Mouse (Mus musculus): ENCODE results near the gene Zscan5b. TPM values are rescaled to one million over a fixed set of nuclear protein-coding genes. Genes with fewer than 3 reads are reported as not detected.

Zscan5b gene
- polyA plus RNA-seq, 1 experiment from 2014 or later, result not detected

DNA sequence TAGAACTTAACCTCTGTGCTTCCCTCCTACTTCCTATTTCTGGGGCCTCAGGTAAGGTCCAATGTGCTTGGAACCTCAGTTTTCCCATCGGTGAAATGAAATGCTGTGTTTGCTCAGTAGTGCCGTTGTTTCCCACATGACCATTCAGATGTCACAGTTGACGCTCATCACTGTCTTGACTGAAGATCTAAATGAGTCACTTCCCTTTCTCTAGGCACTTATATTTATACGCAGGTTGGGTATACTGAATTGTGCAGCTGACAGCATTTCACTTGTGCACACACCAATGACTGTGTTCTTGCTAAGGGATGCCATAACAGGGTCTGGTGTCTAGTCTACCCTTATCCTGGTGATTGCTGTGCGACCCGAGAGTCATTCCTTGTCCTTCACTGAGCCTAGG lies 63.3 kb downstream of the Zscan5b start:
- H3K27ac ChIP-seq, result 0 out of 2 replicates have a peak overlapping the region, but pooled peaks have one; percentile 72
- H3K4me2 ChIP-seq (replicated peaks), result peak overlapping the region; percentile 69; the same call in 1 of the 2 replicates
- H3K9me3 ChIP-seq, result no peaks in the 10 kb centered on the region
- 0 out of 2 replicates have a peak overlapping the region, but pooled peaks have one; percentile 53 for H3K4me3 ChIP-seq
- ATAC-seq (ENCODE audit: insufficient number of reproducible peaks, insufficient read depth, low FRiP score, low TSS enrichment), result no peak
- H3K27me3 ChIP-seq, result no peaks in the 10 kb centered on the region
- no peak overlapping the region for H3K9ac ChIP-seq
- peaks cover 4% of the 10 kb centered on the region for H3K4me1 ChIP-seq
- WGBS, result 89% methylated on average over 6 of the region's 6 CpGs
- no peaks in the 10 kb centered on the region for H3K36me3 ChIP-seq

DNA sequence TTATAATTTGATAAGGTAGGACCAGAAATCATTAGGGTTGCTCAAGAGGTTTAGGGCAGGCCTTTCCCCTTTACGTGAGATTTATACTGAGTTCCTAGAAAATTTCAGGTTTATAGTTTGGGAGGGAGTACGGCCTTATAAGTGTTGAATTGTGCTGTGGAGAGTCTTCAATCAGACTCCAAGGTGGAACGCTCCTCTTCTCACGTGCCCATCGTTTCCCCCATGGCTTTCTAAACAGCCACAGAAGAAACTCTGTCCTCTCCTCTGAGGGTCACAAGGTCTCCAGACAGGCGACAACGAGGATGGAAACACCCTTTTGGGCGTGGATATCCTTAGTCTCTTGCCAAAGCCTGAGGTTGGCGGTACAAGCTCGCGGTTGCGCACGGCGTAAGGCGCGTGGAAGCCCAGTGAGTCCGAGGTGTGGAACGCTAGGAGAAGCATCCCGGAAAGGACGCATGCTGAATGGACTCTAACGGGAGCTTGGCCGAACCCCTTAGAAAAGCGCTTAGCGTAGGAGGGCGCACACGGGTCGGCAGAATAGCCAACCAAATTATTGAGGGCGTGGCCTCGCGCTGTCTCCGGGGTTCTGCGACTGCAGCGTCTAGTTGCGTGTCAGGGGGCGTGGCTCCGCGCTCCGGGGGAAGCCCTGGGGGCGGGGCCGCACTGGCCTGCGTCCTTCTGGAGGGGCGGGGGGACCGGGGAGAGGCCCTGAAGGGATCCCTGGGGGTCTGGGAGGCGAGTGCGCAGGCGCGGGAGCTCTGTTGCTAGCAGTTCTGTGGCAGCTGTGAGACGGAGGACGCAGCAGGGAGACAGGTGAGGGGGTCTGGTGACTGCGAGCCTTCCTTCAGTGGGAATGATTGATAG lies 64.0 kb downstream of the Zscan5b start, which contains the start of gene Zfp667:
Gene Zfp667, plus strand, starts transcription at position 738 of the 864 bp plus-strand sequence.
- Histone ChIP-seq H3K27me3 (no peaks in the 10 kb centered on the region), H3K36me3 (no peaks in the 10 kb centered on the region), H3K4me2 (replicated peaks) (peak within 1 kb of the TSS; percentile 69), H3K9me3 (no peaks in the 10 kb centered on the region), H3K4me1 (peaks cover 4% of the 10 kb centered on the region), H3K9ac (peak within 1 kb of the TSS; percentile 58), H3K4me3 (peak within 1 kb of the TSS; percentile 53), H3K27ac (peak within 1 kb of the TSS; percentile 72; the same call in 1 of the 2 replicates)
- peak; percentile 79 for ATAC-seq (ENCODE audit: insufficient number of reproducible peaks, insufficient read depth, low FRiP score, low TSS enrichment)
- 4% methylated on average over 50 of the region's 50 CpGs for WGBS

DNA sequence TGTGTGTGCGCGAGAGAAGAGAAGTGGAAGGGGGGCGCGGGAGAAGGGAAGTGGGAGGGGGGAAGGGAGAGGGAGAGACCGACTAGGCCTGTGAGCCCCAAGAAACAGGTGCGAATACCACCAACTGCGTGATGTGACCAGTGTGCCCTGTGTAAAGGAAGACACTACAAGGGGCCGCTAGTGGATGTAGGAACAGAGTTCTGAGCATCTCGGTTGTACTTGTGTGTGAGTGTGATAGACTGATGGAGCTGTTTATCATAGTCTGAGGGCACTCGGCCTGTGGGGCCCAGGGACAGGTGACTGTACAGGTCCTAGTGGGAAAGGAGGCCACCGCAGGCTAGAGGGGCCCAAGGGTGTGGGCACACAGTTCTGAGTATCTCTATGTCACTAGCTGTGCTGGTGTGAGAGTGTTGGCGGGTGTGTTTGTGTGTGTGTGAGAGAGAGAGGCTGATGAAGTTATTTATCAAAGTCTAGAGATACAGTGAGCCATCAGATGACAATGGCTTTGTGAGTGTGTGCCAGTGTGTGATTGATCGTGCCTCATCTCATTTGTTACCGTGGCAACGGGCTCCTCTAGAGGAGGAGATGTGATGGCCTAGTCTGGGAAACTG lies 64.9 kb downstream of the Zscan5b start:
- Histone ChIP-seq H3K9ac (peak overlapping the region; percentile 58), H3K4me3 (peak overlapping the region; percentile 53), H3K27ac (no peak overlapping the region), H3K4me1 (peaks cover 4% of the 10 kb centered on the region), H3K4me2 (replicated peaks) (peak overlapping the region; percentile 69), H3K9me3 (no peaks in the 10 kb centered on the region), H3K36me3 (no peaks in the 10 kb centered on the region), H3K27me3 (no peaks in the 10 kb centered on the region)
- peak; percentile 22; the same call in 1 of the 2 replicates for ATAC-seq (ENCODE audit: insufficient number of reproducible peaks, insufficient read depth, low FRiP score, low TSS enrichment)
- 35% methylated on average over 15 of the region's 15 CpGs for WGBS

Other genes starting within 250 kb of the Zscan5b start
- not detected in 2 replicates for gene Vmn1r65, start 211.3 kb upstream of the Zscan5b start, polyA plus RNA-seq (2016; fragmentation: Nextera tagmentation; extraction: Ambion mirVana)
- gene Nlrp4c, start 177.1 kb upstream of the Zscan5b start, polyA plus RNA-seq (2016; fragmentation: Nextera tagmentation; extraction: Ambion mirVana), result not detected in 2 replicates
- 31.9 and 33.8 TPM in 2 replicates for gene Zfp787, start 66.3 kb upstream of the Zscan5b start, polyA plus RNA-seq (2016; fragmentation: Nextera tagmentation; extraction: Ambion mirVana)
- gene Zfp444, start 50.1 kb upstream of the Zscan5b start, polyA plus RNA-seq (2016; fragmentation: Nextera tagmentation; extraction: Ambion mirVana), result 80.2 and 80.4 TPM in 2 replicates
- gene Galp, start 25.2 kb upstream of the Zscan5b start, polyA plus RNA-seq (2016; fragmentation: Nextera tagmentation; extraction: Ambion mirVana), result not detected in 2 replicates
- gene Epp13, start 30.4 kb downstream of the Zscan5b start, polyA plus RNA-seq (2016; fragmentation: Nextera tagmentation; extraction: Ambion mirVana), result not detected in 2 replicates
- gene Zfp667, start 64.3 kb downstream of the Zscan5b start, polyA plus RNA-seq (2016; fragmentation: Nextera tagmentation; extraction: Ambion mirVana), result 6.4 and 8.4 TPM in 2 replicates
- gene Zfp583, start 109.0 kb downstream of the Zscan5b start, polyA plus RNA-seq (2016; fragmentation: Nextera tagmentation; extraction: Ambion mirVana), result 8.6 and 9.4 TPM in 2 replicates
- gene Gm3854, start 121.5 kb downstream of the Zscan5b start, polyA plus RNA-seq (2016; fragmentation: Nextera tagmentation; extraction: Ambion mirVana), result 3.1 and 3.2 TPM in 2 replicates
- 2.7 and 2.8 TPM in 2 replicates for gene Zfp78, start 141.0 kb downstream of the Zscan5b start, polyA plus RNA-seq (2016; fragmentation: Nextera tagmentation; extraction: Ambion mirVana)
- gene Zfp28, start 161.0 kb downstream of the Zscan5b start, polyA plus RNA-seq (2016; fragmentation: Nextera tagmentation; extraction: Ambion mirVana), result 12.6 and 13.1 TPM in 2 replicates
- gene Smim17, start 176.4 kb downstream of the Zscan5b start, polyA plus RNA-seq (2016; fragmentation: Nextera tagmentation; extraction: Ambion mirVana), result 0.20 TPM in 1 of 2 replicates, not detected in the other
- 0.05 TPM in 1 of 2 replicates, not detected in the other for gene Gm20715, start 188.0 kb downstream of the Zscan5b start, polyA plus RNA-seq (2016; fragmentation: Nextera tagmentation; extraction: Ambion mirVana)
- not detected in 2 replicates for gene Olfr1344, start 216.4 kb downstream of the Zscan5b start, polyA plus RNA-seq (2016; fragmentation: Nextera tagmentation; extraction: Ambion mirVana)
- gene Olfr1336, start 233.9 kb downstream of the Zscan5b start, polyA plus RNA-seq (2016; fragmentation: Nextera tagmentation; extraction: Ambion mirVana), result not detected in 2 replicates
- not detected in 2 replicates for gene Olfr1346, start 244.8 kb downstream of the Zscan5b start, polyA plus RNA-seq (2016; fragmentation: Nextera tagmentation; extraction: Ambion mirVana)

Data from embryonic facial prominence, embryonic 12.5 days (tissue).